Mouse (Mus musculus): ENCODE measurements around the gene Lrrc75a.

- TF ChIP-seq POLR2A (IDR thresholded peaks at IDR 0.05; ENCODE audit: insufficient read depth, low read length) (no peak), CTCF (IDR thresholded peaks at IDR 0.05; ENCODE audit: low read depth, low read length) (no peak), EP300 (IDR thresholded peaks at IDR 0.05; ENCODE audit: insufficient read depth, low read depth, low read length) (no peak)
These were observed 46.3 kb downstream of the Lrrc75a start for GRCm38 (mm10) chr11:62601732-62602618.

Measured in ES-Bruce4 (cell line).